Mouse (Mus musculus): ENCODE results near the gene Sema3b.

- TF ChIP-seq POLR2A (IDR thresholded peaks at IDR 0.05; ENCODE audit: borderline replicate concordance, insufficient read depth, low read length) (peak; percentile 85; the same call in 1 of the 2 replicates), CTCF (IDR thresholded peaks at IDR 0.05; ENCODE audit: borderline replicate concordance, insufficient read depth, low read depth, low read length) (peak; percentile 84)
These were observed 35.6 kb upstream of the Sema3b start for GRCm38 (mm10) chr9:107644495-107645152.
